Mouse (Mus musculus) forelimb bud, embryonic 11.5 days (tissue): ENCODE results near the gene Mras.

Experiments
- DNase-seq: peaks from one replicate; pipeline ENCODE4 v3.0.0-alpha.2; 2012; ENCODE audit warnings: low read depth, low spot score

Gene Mras

DNA sequence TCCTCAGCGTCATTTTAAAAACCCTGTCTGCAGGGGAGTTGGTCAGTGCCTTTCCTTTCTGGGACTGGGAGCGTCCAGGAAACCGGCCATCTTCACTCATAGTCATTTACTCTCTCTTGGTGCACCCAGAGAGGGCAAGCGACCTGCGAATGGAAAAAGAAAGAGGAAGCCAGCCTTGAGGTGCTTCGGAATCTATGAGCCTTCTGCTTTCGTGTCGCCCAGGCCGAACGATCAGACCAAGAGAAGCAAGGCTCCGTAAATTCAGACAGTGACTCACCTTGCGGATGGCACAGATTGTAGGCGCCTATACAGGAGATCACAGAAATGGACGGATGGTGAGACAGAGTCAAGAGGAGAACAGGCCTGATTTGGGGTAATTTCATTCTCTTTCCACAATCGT is 78.2 kb downstream of the Mras start:
- DNase-seq = no peak

GRCm38 (mm10) chr9:99357921-99358692 is 79.1 kb downstream of the Mras start, which contains the start of gene Esyt3:
Gene Esyt3 (minus strand): TSS chr9:99358557.
- DNase-seq = no peak

DNA sequence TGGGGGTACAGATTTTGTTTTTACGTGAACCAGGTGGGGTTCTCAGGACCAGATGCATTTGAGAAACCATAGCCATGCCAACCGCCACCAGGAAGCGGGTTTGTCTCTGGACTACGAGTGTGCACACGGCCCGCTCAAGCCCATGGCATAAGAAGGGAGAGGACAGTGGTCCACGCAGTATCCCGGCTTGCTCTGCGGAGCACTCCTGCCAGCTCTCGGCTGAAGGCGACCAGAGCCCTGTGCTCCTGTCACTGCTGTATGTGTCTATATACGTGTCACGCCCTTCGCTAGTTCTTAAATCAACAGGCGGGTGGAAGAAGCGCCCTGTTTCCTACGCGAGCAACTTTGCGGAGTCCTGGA is 79.6 kb downstream of the Mras start:
- DNase-seq = no peak

DNA sequence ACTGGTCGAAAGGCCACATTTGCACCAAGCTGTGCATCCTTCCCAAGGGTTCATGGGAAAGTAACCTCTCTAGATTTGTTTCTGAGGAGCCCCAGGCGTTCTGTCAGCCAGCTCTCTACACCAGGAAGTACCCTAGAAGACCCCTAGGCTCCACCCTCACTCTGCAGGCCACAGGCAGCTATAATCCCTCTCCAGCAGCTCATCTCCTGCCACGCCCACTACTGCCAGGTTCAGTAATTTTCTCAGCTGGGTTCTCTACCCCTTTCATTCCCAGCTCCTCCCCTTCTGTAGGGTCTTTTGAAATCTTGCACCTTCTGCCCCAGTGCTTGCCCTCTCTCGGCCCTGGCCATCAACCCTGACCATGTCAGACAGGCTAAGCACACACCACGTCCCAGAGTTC is 81.2 kb downstream of the Mras start:
- DNase-seq = no peak

- no peak for DNase-seq
Measured at GRCm38 (mm10) chr9:99354796-99355195, 82.4 kb downstream of the Mras start.

DNA sequence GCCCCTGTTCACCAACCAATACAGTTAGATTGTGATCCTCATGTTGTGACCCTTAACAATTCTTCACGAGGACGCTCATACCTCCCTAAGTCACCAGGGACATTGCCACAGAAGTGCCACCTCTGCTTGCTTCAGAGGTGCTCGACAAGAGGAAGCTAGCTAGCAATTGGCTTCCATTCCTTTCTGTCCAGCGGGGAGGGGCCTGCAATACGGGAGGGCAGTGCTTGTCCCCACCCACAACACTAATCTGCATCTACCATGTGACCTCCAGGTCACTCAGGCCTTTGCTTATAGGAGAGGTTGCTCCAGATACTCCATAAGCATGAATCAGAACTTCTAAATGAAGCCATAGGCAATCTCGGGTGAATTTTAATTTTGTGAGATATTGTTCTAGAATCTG is 83.8 kb downstream of the Mras start:
- DNase-seq = no peak

DNA sequence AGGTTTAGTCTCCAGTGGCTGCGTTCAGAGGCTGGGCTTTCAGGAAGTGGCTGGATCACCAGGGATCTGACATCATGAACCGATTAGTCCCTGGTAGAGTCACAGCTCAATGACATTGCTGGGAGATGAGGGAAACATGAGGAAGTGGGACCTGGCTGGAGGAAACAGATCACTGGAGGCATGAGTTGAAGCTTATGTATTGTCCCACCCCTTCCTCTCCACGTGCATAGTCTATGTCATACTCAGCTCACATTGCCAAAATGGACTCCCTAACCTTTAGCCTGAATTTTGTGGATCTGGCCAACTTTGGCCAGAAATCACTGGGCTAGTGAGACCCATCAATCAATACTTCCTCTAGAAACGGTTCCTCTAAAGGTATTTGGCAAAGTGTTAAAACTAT is 84.2 kb downstream of the Mras start:
- no peak for DNase-seq

DNA sequence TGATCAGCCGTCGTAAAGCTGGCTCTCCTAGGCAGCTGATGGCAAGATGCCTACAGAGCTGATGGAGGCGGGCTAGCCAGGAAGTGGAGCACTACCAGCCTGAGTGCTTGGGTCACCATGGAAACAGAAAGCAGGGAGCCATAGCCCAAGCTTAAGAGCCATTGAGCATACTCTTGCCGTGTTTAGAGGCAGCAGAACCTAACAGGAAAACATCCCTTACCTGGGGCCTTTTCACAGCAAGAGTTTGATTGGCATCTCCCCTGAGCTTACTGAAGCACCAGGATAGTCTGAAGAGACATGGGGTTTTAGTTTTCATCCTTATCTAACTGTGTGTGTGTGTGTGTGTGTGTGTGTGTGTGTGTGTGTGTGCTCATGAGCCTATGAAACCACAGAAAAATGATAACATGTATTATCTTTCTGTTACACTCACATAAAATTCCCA is 91.8 kb downstream of the Mras start:
- no peak for DNase-seq

DNA sequence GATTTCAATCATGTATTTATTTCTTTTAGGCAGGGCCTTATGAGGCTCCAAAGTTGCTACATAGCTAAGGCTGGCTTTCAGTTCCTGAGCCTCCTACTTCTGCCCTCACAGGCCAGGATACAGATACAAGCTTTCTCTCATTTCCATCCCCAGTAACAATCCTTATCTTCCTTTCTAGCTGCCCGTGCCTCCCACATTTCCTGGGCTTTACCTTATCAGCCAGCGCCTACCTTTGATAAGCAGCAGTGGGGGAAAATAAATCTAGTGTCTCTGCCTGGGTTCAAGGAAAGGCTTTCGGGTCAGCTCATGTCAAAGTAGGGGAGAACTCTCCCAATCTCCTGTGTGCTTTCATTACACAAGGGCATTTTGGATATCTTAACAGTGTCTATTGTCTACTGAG is 95.6 kb downstream of the Mras start:
- no peak for DNase-seq

DNA sequence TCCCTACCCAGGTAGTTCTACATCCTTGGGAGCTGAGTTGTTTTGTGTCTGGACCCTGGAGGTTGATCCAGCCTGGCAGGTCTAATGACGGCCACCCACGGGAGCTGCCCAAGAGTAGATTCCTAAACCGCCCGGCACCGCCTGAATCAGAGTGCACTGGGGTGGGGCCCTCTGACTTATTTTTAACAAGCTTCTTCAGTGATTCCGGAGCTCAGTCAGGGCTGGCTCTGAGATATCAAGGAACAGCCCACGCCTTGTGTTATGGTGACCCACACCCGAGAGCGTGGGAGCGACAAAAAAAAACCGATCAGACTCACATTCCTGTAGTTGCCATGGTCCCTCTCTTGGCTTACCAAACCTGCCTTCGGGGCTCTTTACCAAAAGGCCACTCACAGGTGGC is 97.1 kb downstream of the Mras start:
- no peak for DNase-seq

DNA sequence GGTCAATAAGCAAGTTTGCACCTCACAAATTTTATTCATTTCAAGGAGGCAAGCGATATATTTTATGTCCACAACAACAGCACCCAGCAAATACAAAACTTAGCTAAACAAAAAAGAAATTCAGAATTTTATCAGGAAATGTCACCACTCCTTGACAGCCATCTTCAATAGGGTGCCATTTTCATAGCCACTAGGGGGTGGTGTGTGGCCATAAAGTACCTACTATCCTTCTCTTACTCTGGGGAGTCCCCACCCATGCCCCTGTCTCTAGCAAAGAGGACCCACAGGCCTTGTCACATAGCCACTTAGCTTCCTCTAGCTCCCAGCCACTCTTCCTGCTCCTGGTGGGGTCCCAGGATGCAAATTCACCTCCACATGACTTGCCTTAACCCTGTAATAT is 98.0 kb downstream of the Mras start:
- no peak for DNase-seq

DNA sequence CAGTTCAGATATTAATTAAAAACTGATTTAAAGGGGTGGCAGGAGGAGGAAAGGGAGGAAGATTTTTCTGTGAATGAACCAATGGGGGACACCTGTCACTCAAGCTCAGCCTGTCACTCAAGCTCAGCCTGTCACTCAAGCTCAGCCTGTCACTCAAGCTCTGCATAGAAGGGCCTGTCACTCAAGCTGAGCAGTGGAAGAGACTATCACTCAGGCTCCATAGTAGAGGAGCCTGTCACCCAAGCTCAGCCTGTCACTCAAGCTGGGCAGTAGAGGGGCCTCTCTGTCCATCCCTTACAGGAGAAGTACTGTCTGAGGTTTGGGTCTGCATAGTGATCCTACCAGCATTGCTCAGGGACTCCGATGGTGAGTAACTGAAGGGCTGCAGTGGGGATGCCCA is 98.9 kb downstream of the Mras start:
- no peak for DNase-seq

- no peak for DNase-seq
Measured at GRCm38 (mm10) chr9:99336538-99336937, 100.6 kb downstream of the Mras start.
